Mouse (Mus musculus): ENCODE measurements at regions not wholly inside any gene's neighbourhood (a gene's known extent, or its start where the extent isn't known, plus 50 kb on each side); places are given as distances from the start of the nearest gene placed in this dataset.

DNA sequence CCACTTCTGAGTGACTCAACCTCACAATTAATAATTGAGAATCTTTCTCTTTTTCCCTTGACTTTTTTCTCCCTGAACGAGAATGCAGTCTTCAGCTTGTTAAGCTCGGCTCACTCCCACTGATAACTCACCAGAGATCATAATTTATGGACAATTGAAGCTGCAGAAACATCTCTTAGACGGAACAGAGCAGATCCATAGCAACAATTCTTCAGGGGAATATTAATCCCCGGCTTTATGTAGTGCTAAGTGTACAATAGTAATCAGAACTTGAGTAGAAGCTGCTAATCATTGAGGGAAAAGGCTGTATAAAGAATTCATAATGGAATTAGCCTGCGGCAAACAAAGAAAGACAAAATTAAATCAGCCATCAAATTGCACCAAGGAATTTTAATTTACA lies 395.0 kb upstream of the Spred2 start:
- no peaks in the 10 kb centered on the region for H3K27me3 ChIP-seq (ENCODE audit: control insufficient read depth, insufficient read depth, insufficient read length)
- H3K36me3 ChIP-seq (ENCODE audit: control insufficient read depth, insufficient read depth), result no peaks in the 10 kb centered on the region
- TF ChIP-seq MAX (IDR thresholded peaks at IDR 0.05; ENCODE audit: low read depth), result no peak
- no peak for TF ChIP-seq E2F4 (IDR thresholded peaks at IDR 0.05; ENCODE audit: insufficient read depth)
- TF ChIP-seq SRF (IDR thresholded peaks at IDR 0.05; ENCODE audit: control insufficient read depth, insufficient read length, low read depth), result no peak
- no peak for TF ChIP-seq REST (IDR thresholded peaks at IDR 0.05; ENCODE audit: insufficient read depth, insufficient read length)
- TF ChIP-seq MYOD1 (IDR thresholded peaks at IDR 0.05; ENCODE audit: control insufficient read depth in 1 of 3, insufficient read length in 2 of 3, low read depth in 2 of 3), result no peak
- no peak for TF ChIP-seq MYOG (IDR thresholded peaks at IDR 0.05; ENCODE audit: control insufficient read depth in 1 of 3, insufficient read depth in 1 of 3, insufficient read length in 2 of 3, low read depth in 2 of 3)
- TF ChIP-seq TCF12 (IDR thresholded peaks at IDR 0.05; ENCODE audit: insufficient read depth, poor library complexity, severe bottlenecking), result no peak
- TF ChIP-seq POLR2AphosphoS2 (IDR thresholded peaks at IDR 0.05; ENCODE audit: insufficient read length, low read depth), result no peak
- TF ChIP-seq USF1 (IDR thresholded peaks at IDR 0.05; ENCODE audit: low read depth), result no peak
- TF ChIP-seq POLR2A (IDR thresholded peaks at IDR 0.05; ENCODE audit: insufficient read length, low read depth), result no peak
- TF ChIP-seq CEBPB (IDR thresholded peaks at IDR 0.05; ENCODE audit: insufficient read depth, poor library complexity, severe bottlenecking), result no peak
- no peak for TF ChIP-seq TCF3 (IDR thresholded peaks at IDR 0.05; ENCODE audit: insufficient read length, low read depth)
- no peak overlapping the region for H3K4me3 ChIP-seq
- H3ac ChIP-seq (ENCODE audit: control insufficient read depth, insufficient read length), result no peak overlapping the region
- H3K79me2 ChIP-seq (ENCODE audit: control insufficient read depth, insufficient read depth), result no peaks in the 10 kb centered on the region
- no peak overlapping the region for H3K4me2 ChIP-seq (ENCODE audit: low read depth)

- no peak overlapping the region for H3K4me3 ChIP-seq
Observed at GRCm38 (mm10) chr11:19530652-19531051, 393.5 kb upstream of the Spred2 start.

DNA sequence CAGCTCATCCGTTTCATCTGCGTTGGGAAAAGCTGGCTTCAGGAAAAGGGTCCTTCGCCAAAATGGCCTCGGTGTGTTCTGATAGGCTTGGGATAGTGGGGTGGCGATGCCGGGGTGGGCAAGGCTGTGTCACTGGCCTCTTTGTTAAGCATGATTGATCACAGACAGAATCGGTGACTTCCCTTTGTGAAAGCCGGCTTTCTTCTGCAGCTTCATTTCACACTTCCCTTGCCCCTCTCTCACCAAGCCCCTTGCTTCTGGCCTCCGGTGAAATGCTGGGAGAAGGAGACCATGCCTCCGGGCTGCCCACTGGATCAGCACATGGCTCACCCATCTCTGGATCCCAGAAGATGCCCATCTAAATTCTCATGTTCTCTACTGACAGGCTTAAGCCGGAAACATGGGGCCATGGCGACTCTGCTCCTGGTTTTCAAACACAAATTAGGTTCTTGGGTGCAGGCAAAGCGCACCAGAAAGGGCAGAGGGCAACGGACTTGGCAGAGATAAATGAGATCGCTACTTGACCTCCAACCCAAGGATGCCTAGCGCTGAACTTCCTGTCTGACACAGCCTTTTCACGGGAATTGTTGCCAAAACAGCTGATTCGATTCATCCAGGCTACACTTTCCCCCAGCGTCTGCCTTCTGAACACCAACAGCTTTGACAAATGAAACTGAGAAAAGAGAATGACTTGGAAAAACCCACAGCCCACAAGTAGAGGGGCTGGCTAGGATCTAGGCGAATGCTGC lies 392.7 kb upstream of the Spred2 start:
- Histone ChIP-seq H3K27me3 (ENCODE audit: control insufficient read depth, insufficient read depth, insufficient read length) (no peaks in the 10 kb centered on the region), H3K79me2 (ENCODE audit: control insufficient read depth, insufficient read depth) (no peaks in the 10 kb centered on the region), H3K36me3 (ENCODE audit: control insufficient read depth, insufficient read depth) (no peaks in the 10 kb centered on the region), H3ac (ENCODE audit: control insufficient read depth, insufficient read length) (no peak overlapping the region), H3K4me2 (ENCODE audit: low read depth) (no peak overlapping the region), H3K4me3 (no peak overlapping the region)
- no peak for TF ChIP-seq SRF (IDR thresholded peaks at IDR 0.05; ENCODE audit: control insufficient read depth, insufficient read length, low read depth)
- no peak for TF ChIP-seq TCF3 (IDR thresholded peaks at IDR 0.05; ENCODE audit: insufficient read length, low read depth)
- no peak for TF ChIP-seq CEBPB (IDR thresholded peaks at IDR 0.05; ENCODE audit: insufficient read depth, poor library complexity, severe bottlenecking)
- no peak for TF ChIP-seq E2F4 (IDR thresholded peaks at IDR 0.05; ENCODE audit: insufficient read depth)
- no peak for TF ChIP-seq POLR2A (IDR thresholded peaks at IDR 0.05; ENCODE audit: insufficient read length, low read depth)
- TF ChIP-seq TCF12 (IDR thresholded peaks at IDR 0.05; ENCODE audit: insufficient read depth, poor library complexity, severe bottlenecking), result no peak
- no peak for TF ChIP-seq REST (IDR thresholded peaks at IDR 0.05; ENCODE audit: insufficient read depth, insufficient read length)
- no peak for TF ChIP-seq USF1 (IDR thresholded peaks at IDR 0.05; ENCODE audit: low read depth)
- TF ChIP-seq MYOG (IDR thresholded peaks at IDR 0.05; ENCODE audit: control insufficient read depth in 1 of 3, insufficient read depth in 1 of 3, insufficient read length in 2 of 3, low read depth in 2 of 3), result no peak
- TF ChIP-seq POLR2AphosphoS2 (IDR thresholded peaks at IDR 0.05; ENCODE audit: insufficient read length, low read depth), result no peak
- no peak for TF ChIP-seq MAX (IDR thresholded peaks at IDR 0.05; ENCODE audit: low read depth)
- TF ChIP-seq MYOD1 (IDR thresholded peaks at IDR 0.05; ENCODE audit: control insufficient read depth in 1 of 3, insufficient read length in 2 of 3, low read depth in 2 of 3), result no peak

More at GRCm38 (mm10) chr11:19530652-19531051, 393.5 kb upstream of the Spred2 start:
- Histone ChIP-seq H3ac (ENCODE audit: control insufficient read depth, insufficient read length) (no peak overlapping the region), H3K4me2 (ENCODE audit: low read depth) (no peak overlapping the region), H3K27me3 (ENCODE audit: control insufficient read depth, insufficient read depth, insufficient read length) (no peaks in the 10 kb centered on the region), H3K36me3 (ENCODE audit: control insufficient read depth, insufficient read depth) (no peaks in the 10 kb centered on the region), H3K79me2 (ENCODE audit: control insufficient read depth, insufficient read depth) (no peaks in the 10 kb centered on the region)
- TF ChIP-seq REST (IDR thresholded peaks at IDR 0.05; ENCODE audit: insufficient read depth, insufficient read length) (no peak), TCF3 (IDR thresholded peaks at IDR 0.05; ENCODE audit: insufficient read length, low read depth) (no peak), MAX (IDR thresholded peaks at IDR 0.05; ENCODE audit: low read depth) (no peak), TCF12 (IDR thresholded peaks at IDR 0.05; ENCODE audit: insufficient read depth, poor library complexity, severe bottlenecking) (no peak)

DNA sequence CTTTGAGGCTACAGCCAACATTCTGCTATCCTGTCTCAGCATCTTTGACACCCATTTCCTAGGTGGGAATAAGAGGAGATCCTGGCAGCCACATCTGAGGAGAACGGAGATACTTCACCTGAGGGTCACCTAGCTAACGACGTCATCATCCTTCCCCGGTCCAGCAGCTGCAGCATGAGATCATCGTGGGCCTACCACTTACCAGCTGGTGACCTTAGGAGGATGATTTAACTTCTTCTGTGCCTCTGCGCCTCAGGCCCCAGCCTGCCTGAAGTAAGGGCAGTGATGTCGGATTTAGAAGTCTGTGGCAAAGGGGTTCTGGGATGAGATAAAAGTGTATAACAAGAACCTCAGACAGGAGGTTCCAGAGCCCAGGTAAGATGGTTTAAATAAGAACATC lies 391.3 kb upstream of the Spred2 start:
- Histone ChIP-seq H3K27me3 (ENCODE audit: control insufficient read depth, insufficient read depth, insufficient read length) (no peaks in the 10 kb centered on the region), H3K4me2 (ENCODE audit: low read depth) (no peak overlapping the region), H3K36me3 (ENCODE audit: control insufficient read depth, insufficient read depth) (no peaks in the 10 kb centered on the region), H3ac (ENCODE audit: control insufficient read depth, insufficient read length) (no peak overlapping the region), H3K4me3 (no peak overlapping the region), H3K79me2 (ENCODE audit: control insufficient read depth, insufficient read depth) (no peaks in the 10 kb centered on the region)
- TF ChIP-seq TCF12 (IDR thresholded peaks at IDR 0.05; ENCODE audit: insufficient read depth, poor library complexity, severe bottlenecking) (no peak), POLR2AphosphoS2 (IDR thresholded peaks at IDR 0.05; ENCODE audit: insufficient read length, low read depth) (no peak), E2F4 (IDR thresholded peaks at IDR 0.05; ENCODE audit: insufficient read depth) (no peak), MYOD1 (IDR thresholded peaks at IDR 0.05; ENCODE audit: control insufficient read depth in 1 of 3, insufficient read length in 2 of 3, low read depth in 2 of 3) (no peak), MYOG (IDR thresholded peaks at IDR 0.05; ENCODE audit: control insufficient read depth in 1 of 3, insufficient read depth in 1 of 3, insufficient read length in 2 of 3, low read depth in 2 of 3) (no peak), CEBPB (IDR thresholded peaks at IDR 0.05; ENCODE audit: insufficient read depth, poor library complexity, severe bottlenecking) (no peak), TCF3 (IDR thresholded peaks at IDR 0.05; ENCODE audit: insufficient read length, low read depth) (no peak), MAX (IDR thresholded peaks at IDR 0.05; ENCODE audit: low read depth) (no peak), USF1 (IDR thresholded peaks at IDR 0.05; ENCODE audit: low read depth) (no peak), SRF (IDR thresholded peaks at IDR 0.05; ENCODE audit: control insufficient read depth, insufficient read length, low read depth) (no peak), POLR2A (IDR thresholded peaks at IDR 0.05; ENCODE audit: insufficient read length, low read depth) (no peak), REST (IDR thresholded peaks at IDR 0.05; ENCODE audit: insufficient read depth, insufficient read length) (no peak)
